Mouse (Mus musculus): ENCODE results near the gene Il27ra. TPM values are rescaled to one million over a fixed set of nuclear protein-coding genes. Genes with fewer than 3 reads are reported as not detected.

Il27ra gene
- total and polyA plus RNA-seq, 2 experiments from 2014 or later = 0.45 to 0.86 TPM

DNA sequence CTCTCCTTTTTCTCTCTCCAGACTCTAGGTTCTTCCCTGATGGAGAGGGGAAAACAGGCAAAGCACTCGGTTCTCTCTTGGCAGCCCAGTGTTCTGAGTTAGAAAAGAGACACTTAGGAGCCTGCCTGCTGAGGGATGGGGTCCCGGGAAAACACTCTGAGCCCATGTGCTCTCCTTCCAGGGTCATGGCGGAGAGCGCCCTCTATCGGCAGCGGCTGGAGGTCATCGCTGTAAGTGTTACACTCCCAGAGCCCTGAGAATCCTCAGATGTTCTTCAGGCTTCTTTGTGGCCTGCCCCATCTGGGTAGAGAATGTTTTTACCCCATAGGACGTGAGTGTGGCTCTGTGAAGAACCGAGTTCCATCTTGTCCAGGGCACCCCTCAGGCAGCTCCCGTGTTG, 18.2 kb downstream of the Il27ra start:
- no peak for ATAC-seq
- Histone ChIP-seq H3K27ac (ENCODE audit: low read depth, low read length) (no peak overlapping the region), H3K4me3 (ENCODE audit: low read depth, low read length) (no peak overlapping the region), H3K4me1 (ENCODE audit: insufficient read depth) (no peaks in the 10 kb centered on the region), H3K36me3 (ENCODE audit: insufficient read depth) (no peaks in the 10 kb centered on the region), H3K9ac (no peak overlapping the region), H3K27me3 (ENCODE audit: insufficient read depth, low read length) (peaks cover 8% of the 10 kb centered on the region), H3K9me3 (ENCODE audit: low read length) (no peaks in the 10 kb centered on the region), H3K4me2 (ENCODE audit: low read depth) (no peak overlapping the region)
- WGBS = 11% methylated on average over 10 of the region's 10 CpGs
- no peak for DNase-seq
- peak; percentile 65 for TF ChIP-seq CTCF (IDR thresholded peaks at IDR 0.05; ENCODE audit: low read depth)

DNA sequence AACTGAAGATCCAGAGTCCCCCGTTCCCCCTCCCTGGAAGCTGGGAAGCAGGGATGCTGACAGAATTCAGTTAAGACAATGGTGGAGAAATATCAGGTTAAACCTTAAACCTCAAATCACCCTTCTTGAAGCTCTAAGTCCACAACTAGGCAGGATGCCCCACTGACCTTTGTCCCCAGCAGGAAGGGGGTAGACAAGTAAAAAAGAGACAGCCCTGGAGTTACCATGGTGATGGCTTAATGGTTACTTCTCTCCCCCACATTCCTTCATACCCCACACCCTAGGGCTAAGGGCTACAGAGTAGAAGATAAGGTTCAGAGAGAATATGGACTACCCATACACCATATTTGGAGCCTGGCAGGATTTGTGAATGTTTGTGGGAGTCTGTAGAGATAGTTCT, 18.8 kb downstream of the Il27ra start:
- TF ChIP-seq CTCF (IDR thresholded peaks at IDR 0.05; ENCODE audit: low read depth) = no peak
- WGBS = 76% methylated on average over 1 of the region's 1 CpGs

GRCm38 (mm10) chr8:84023085-84023484, 19.3 kb downstream of the Il27ra start:
- no peak for TF ChIP-seq CTCF (IDR thresholded peaks at IDR 0.05; ENCODE audit: low read depth)
- no peak overlapping the region for H3K4me2 ChIP-seq (ENCODE audit: low read depth)
- 55% methylated on average over 5 of the region's 5 CpGs for WGBS
- H3K4me1 ChIP-seq (ENCODE audit: insufficient read depth) = no peaks in the 10 kb centered on the region
- no peaks in the 10 kb centered on the region for H3K9me3 ChIP-seq (ENCODE audit: low read length)
- DNase-seq = no peak
- no peak overlapping the region for H3K4me3 ChIP-seq (ENCODE audit: low read depth, low read length)
- peaks cover 8% of the 10 kb centered on the region for H3K27me3 ChIP-seq (ENCODE audit: insufficient read depth, low read length)
- no peaks in the 10 kb centered on the region for H3K36me3 ChIP-seq (ENCODE audit: insufficient read depth)
- no peak overlapping the region for H3K27ac ChIP-seq (ENCODE audit: low read depth, low read length)
- H3K9ac ChIP-seq = no peak overlapping the region
- ATAC-seq = no peak

More for the DNA sequence above, 18.8 kb downstream of the Il27ra start:
- Histone ChIP-seq H3K4me2 (ENCODE audit: low read depth) (no peak overlapping the region), H3K27me3 (ENCODE audit: insufficient read depth, low read length) (peaks cover 8% of the 10 kb centered on the region), H3K9ac (no peak overlapping the region), H3K36me3 (ENCODE audit: insufficient read depth) (no peaks in the 10 kb centered on the region), H3K4me3 (ENCODE audit: low read depth, low read length) (no peak overlapping the region), H3K27ac (ENCODE audit: low read depth, low read length) (no peak overlapping the region), H3K4me1 (ENCODE audit: insufficient read depth) (no peaks in the 10 kb centered on the region), H3K9me3 (ENCODE audit: low read length) (no peaks in the 10 kb centered on the region)
- ATAC-seq = no peak
- no peak for DNase-seq

DNA sequence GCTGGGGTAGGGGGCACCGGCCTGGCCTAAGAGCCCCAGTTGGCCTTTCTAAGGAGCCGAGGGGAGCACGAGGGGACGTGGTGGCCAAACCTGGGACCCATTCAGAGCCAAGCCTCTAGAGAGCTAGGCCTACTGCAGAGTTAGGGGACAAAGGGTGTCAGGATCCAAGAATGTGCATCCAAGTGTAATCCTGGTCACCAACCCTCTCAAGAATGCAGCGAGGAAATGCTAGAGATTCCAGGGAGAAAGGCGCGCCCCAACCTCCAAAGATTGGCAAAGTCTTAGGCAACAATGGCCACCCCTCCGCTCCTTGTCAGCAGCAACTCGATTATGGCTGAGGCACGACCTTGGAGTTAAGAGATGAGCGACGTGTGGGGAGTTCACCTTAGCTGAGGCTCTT, 20.8 kb downstream of the Il27ra start:
- TF ChIP-seq CTCF (IDR thresholded peaks at IDR 0.05; ENCODE audit: low read depth) = no peak
- no peak for DNase-seq
- H3K4me2 ChIP-seq (ENCODE audit: low read depth) = no peak overlapping the region
- 52% methylated on average over 12 of the region's 12 CpGs for WGBS
- no peak overlapping the region for H3K9ac ChIP-seq
- H3K9me3 ChIP-seq (ENCODE audit: low read length) = no peaks in the 10 kb centered on the region
- no peak overlapping the region for H3K27ac ChIP-seq (ENCODE audit: low read depth, low read length)
- no peak overlapping the region for H3K4me3 ChIP-seq (ENCODE audit: low read depth, low read length)
- no peak for ATAC-seq
- no peaks in the 10 kb centered on the region for H3K4me1 ChIP-seq (ENCODE audit: insufficient read depth)
- peaks cover 4% of the 10 kb centered on the region for H3K27me3 ChIP-seq (ENCODE audit: insufficient read depth, low read length)
- no peaks in the 10 kb centered on the region for H3K36me3 ChIP-seq (ENCODE audit: insufficient read depth)

DNA sequence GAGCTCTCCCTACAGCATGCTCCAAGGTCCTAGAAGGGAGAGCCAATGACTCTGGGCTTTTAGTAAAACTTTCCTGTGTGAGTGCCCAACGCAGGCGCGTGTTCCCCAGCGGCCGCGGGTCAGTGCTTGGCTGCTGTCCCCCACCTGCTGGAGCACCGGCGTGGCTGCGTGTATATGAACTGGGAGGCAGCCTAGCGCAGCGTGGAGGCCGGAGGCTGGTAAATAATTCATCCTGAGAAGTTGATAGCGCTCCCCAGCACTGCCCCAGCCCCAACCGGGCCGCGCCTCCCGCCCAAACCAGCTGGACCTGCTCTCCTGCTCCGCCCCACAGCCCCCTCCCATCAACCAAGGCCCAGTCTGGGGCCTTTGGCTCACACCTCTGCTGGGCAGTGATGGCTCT, 21.3 kb downstream of the Il27ra start, which contains the start of gene Palm3:
Gene Palm3, plus strand, starts transcription at position 376 of the 400 bp plus-strand sequence.
- ATAC-seq (no peak), DNase-seq (no peak)
- TF ChIP-seq CTCF (IDR thresholded peaks at IDR 0.05; ENCODE audit: low read depth) = no peak
- no peaks in the 10 kb centered on the region for H3K4me1 ChIP-seq (ENCODE audit: insufficient read depth)
- no peaks in the 10 kb centered on the region for H3K9me3 ChIP-seq (ENCODE audit: low read length)
- no peak within 1 kb of the TSS for H3K4me3 ChIP-seq (ENCODE audit: low read depth, low read length)
- peaks cover 4% of the 10 kb centered on the region for H3K27me3 ChIP-seq (ENCODE audit: insufficient read depth, low read length)
- WGBS = 12% methylated on average over 18 of the region's 18 CpGs
- no peak within 1 kb of the TSS for H3K4me2 ChIP-seq (ENCODE audit: low read depth)
- H3K9ac ChIP-seq = no peak within 1 kb of the TSS
- H3K36me3 ChIP-seq (ENCODE audit: insufficient read depth) = no peaks in the 10 kb centered on the region
- no peak within 1 kb of the TSS for H3K27ac ChIP-seq (ENCODE audit: low read depth, low read length)

DNA sequence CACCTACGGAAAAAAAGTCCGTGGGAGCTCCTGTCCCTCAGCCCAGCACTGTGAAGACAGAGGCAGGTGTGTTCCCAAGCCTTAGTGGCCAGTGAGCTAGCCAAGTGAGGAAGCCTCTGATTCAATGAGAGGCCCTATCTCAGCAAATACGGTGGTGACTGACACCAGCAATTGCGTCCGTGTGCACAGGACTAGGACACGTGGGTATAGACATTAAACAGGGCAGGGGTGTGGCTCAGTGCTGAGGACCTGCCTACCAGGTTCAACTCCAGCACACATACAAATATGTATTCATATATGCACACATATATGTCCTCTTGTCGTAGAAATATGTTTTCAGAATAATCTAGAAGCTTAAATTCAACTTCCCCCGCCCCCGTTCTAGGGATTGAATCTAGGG, 22.7 kb downstream of the Il27ra start:
- 88% methylated on average over 9 of the region's 9 CpGs for whole genome bisulfite sequencing

DNA sequence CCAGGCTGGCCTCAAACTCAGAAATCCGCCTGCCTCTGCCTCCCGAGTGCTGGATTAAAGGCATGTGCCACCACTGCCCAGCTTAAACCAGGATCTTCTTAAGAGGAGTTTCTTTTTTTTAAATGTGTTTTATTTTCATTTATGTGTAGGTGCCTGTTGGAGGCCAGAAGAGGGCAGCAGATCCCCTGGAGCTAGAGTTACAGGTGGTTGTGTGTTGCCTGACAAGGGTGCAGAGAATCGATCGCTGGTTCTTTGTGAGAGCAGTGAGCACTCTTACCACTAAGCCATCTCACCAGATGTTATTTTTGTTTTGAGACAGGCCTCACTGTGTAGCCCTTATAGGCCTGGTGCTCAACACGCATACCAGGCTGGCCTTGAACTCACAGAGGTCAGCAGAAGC, 26.6 kb downstream of the Il27ra start:
- Histone ChIP-seq H3K4me3 (ENCODE audit: low read depth, low read length) (no peak overlapping the region), H3K9ac (no peak overlapping the region), H3K4me1 (ENCODE audit: insufficient read depth) (peaks cover 12% of the 10 kb centered on the region; the same call in 1 of the 2 replicates), H3K27ac (ENCODE audit: low read depth, low read length) (no peak overlapping the region), H3K36me3 (ENCODE audit: insufficient read depth) (no peaks in the 10 kb centered on the region), H3K9me3 (ENCODE audit: low read length) (no peaks in the 10 kb centered on the region), H3K27me3 (ENCODE audit: insufficient read depth, low read length) (peaks cover 5% of the 10 kb centered on the region), H3K4me2 (ENCODE audit: low read depth) (no peak overlapping the region)
- WGBS = 91% methylated on average over 5 of the region's 5 CpGs
- DNase-seq = no peak
- TF ChIP-seq CTCF (IDR thresholded peaks at IDR 0.05; ENCODE audit: low read depth) = peak; percentile 3; the same call in 1 of the 2 replicates
- ATAC-seq = no peak

More for the DNA sequence above, 22.7 kb downstream of the Il27ra start:
- DNase-seq (no peak), ATAC-seq (no peak)
- no peak for TF ChIP-seq CTCF (IDR thresholded peaks at IDR 0.05; ENCODE audit: low read depth)
- Histone ChIP-seq H3K4me1 (ENCODE audit: insufficient read depth) (no peaks in the 10 kb centered on the region), H3K27ac (ENCODE audit: low read depth, low read length) (no peak overlapping the region), H3K4me3 (ENCODE audit: low read depth, low read length) (no peak overlapping the region), H3K27me3 (ENCODE audit: insufficient read depth, low read length) (no peaks in the 10 kb centered on the region; the same call in 1 of the 2 replicates), H3K4me2 (ENCODE audit: low read depth) (no peak overlapping the region), H3K9ac (no peak overlapping the region), H3K9me3 (ENCODE audit: low read length) (no peaks in the 10 kb centered on the region), H3K36me3 (ENCODE audit: insufficient read depth) (no peaks in the 10 kb centered on the region)

Data from forebrain, postnatal 0 days (tissue).